Mouse (Mus musculus) myocyte (in vitro differentiated cells): ENCODE measurements around the gene Iffo2. TPM values are rescaled to one million over a fixed set of nuclear protein-coding genes. Genes with fewer than 3 reads are reported as not detected.

Experiments used
- H3K27me3 ChIP-seq: one replicate; pipeline ENCODE4 v1.6.1; 2011; ENCODE audit not compliant: control insufficient read depth, insufficient read depth, insufficient read length
- H3K36me3 ChIP-seq: one replicate; pipeline ENCODE4 v1.6.1; 2011; ENCODE audit not compliant: control insufficient read depth, insufficient read depth
- H3K4me2 ChIP-seq: one replicate; pipeline ENCODE4 v1.6.1; 2011; ENCODE audit warnings: low read depth, control low read depth
- H3K4me3 ChIP-seq: one replicate; pipeline ENCODE4 v1.5.1; 2011; ENCODE audit warnings: mild to moderate bottlenecking, control low read depth, moderate library complexity
- H3K79me2 ChIP-seq: one replicate; pipeline ENCODE4 v1.6.1; 2011; ENCODE audit not compliant: control insufficient read depth, insufficient read depth
- H3ac ChIP-seq: one replicate; pipeline ENCODE4 v1.6.1; 2011; ENCODE audit not compliant: control insufficient read depth, insufficient read length
- CEBPB ChIP-seq: IDR thresholded peaks from 2 replicates; pipeline ENCODE4 v1.6.1; 2011; ENCODE audit warnings: mild to moderate bottlenecking, moderate library complexity; ENCODE audit not compliant: poor library complexity, insufficient read depth, severe bottlenecking
- E2F4 ChIP-seq: IDR thresholded peaks from one replicate; pipeline ENCODE4 v1.6.1; 2011; ENCODE audit warnings: mild to moderate bottlenecking, control low read depth, moderate library complexity; ENCODE audit not compliant: insufficient read depth
- MAX ChIP-seq: IDR thresholded peaks from one replicate; pipeline ENCODE4 v1.6.1; 2011; ENCODE audit warnings: low read depth, mild to moderate bottlenecking, control low read depth
- MYOD1 ChIP-seq, 3 experiments: IDR thresholded peaks; one replicate each; pipeline ENCODE4 v1.6.1; 2011; ENCODE audit warnings: control low read depth in 2 of 3, low read depth in 2 of 3, mild to moderate bottlenecking in 2 of 3, moderate library complexity in 1 of 3; ENCODE audit not compliant: insufficient read length in 2 of 3, control insufficient read depth in 1 of 3
- MYOG ChIP-seq, 3 experiments: IDR thresholded peaks; one replicate each; pipeline ENCODE4 v1.6.1; 2011; ENCODE audit warnings: control low read depth in 2 of 3, low read depth in 2 of 3, mild to moderate bottlenecking in 2 of 3; ENCODE audit not compliant: insufficient read length in 2 of 3, control insufficient read depth in 1 of 3, insufficient read depth in 1 of 3
- POLR2A ChIP-seq: IDR thresholded peaks from one replicate; pipeline ENCODE4 v1.6.1; 2011; ENCODE audit warnings: low read depth, mild to moderate bottlenecking, control low read depth, moderate library complexity; ENCODE audit not compliant: insufficient read length
- POLR2AphosphoS2 ChIP-seq: IDR thresholded peaks from one replicate; pipeline ENCODE4 v1.6.1; 2011; ENCODE audit warnings: low read depth, control low read depth; ENCODE audit not compliant: insufficient read length
- REST ChIP-seq: IDR thresholded peaks from one replicate; pipeline ENCODE4 v1.6.1; 2011; ENCODE audit warnings: mild to moderate bottlenecking, control low read depth, moderate library complexity; ENCODE audit not compliant: insufficient read depth, insufficient read length
- SRF ChIP-seq: IDR thresholded peaks from one replicate; pipeline ENCODE4 v1.6.1; 2011; ENCODE audit warnings: low read depth; ENCODE audit not compliant: control insufficient read depth, insufficient read length
- TCF12 ChIP-seq: IDR thresholded peaks from one replicate; pipeline ENCODE4 v1.6.1; 2011; ENCODE audit warnings: mild to moderate bottlenecking, control low read depth; ENCODE audit not compliant: poor library complexity, insufficient read depth, severe bottlenecking
- TCF3 ChIP-seq: IDR thresholded peaks from one replicate; pipeline ENCODE4 v1.6.1; 2011; ENCODE audit warnings: low read depth, control low read depth; ENCODE audit not compliant: insufficient read length
- USF1 ChIP-seq: IDR thresholded peaks from one replicate; pipeline ENCODE4 v1.6.1; 2011; ENCODE audit warnings: low read depth, mild to moderate bottlenecking, control low read depth, moderate library complexity
- polyA plus RNA-seq: library from polyadenylated mRNA; unstranded; fragments of >200 nt; fragmentation: generic; extraction: Trizol; gene quantifications from one replicate; pipeline ENCODE4 v1.2.1, GENCODE M21; 2012; ENCODE audit warnings: missing spikeins

Iffo2 gene
- polyA plus RNA-seq, 1 experiment = 12.1 TPM

- TF ChIP-seq REST (no peak), POLR2A (no peak), MYOD1 (IDR thresholded peaks at IDR 0.05; ENCODE audit: control insufficient read depth in 1 of 3, insufficient read length in 2 of 3, low read depth in 2 of 3) (no peak), E2F4 (no peak), CEBPB (no peak), USF1 (no peak), MYOG (IDR thresholded peaks at IDR 0.05; ENCODE audit: control insufficient read depth in 1 of 3, insufficient read depth in 1 of 3, insufficient read length in 2 of 3, low read depth in 2 of 3) (no peak), SRF (no peak), TCF12 (no peak), MAX (no peak), POLR2AphosphoS2 (no peak), TCF3 (no peak)
- H3K79me2 ChIP-seq = no peaks in the 10 kb centered on the region
- H3K36me3 ChIP-seq = peaks cover 39% of the 10 kb centered on the region
- H3K4me2 ChIP-seq = no peak overlapping the region
- no peaks in the 10 kb centered on the region for H3K27me3 ChIP-seq
- H3K4me3 ChIP-seq = no peak overlapping the region
- H3ac ChIP-seq = no peak overlapping the region
Observed at GRCm38 (mm10) chr4:139616276-139617000, 86.1 kb downstream of the Iffo2 start.

DNA sequence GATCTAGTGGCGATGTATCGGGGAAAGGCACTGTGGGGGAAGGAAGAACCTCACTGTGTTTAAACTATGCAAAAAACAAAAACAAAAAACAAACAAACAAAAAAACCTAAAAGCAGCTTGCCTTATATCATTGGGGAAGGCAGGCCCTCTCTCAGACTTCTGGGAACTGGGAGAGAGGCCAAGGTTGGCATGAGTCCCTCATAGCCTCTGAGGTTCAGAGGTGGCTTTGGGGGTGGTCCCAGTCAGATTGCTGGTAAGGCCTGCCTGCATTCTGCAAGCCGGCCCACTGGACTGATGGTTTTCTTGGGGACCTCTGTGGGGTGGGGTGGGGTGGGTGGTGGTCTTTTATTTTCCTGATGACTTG, 86.6 kb downstream of the Iffo2 start:
- TF ChIP-seq POLR2AphosphoS2 (no peak), USF1 (no peak), E2F4 (no peak), TCF3 (no peak), TCF12 (no peak), MYOD1 (IDR thresholded peaks at IDR 0.05; ENCODE audit: control insufficient read depth in 1 of 3, insufficient read length in 2 of 3, low read depth in 2 of 3) (no peak), REST (no peak), MYOG (IDR thresholded peaks at IDR 0.05; ENCODE audit: control insufficient read depth in 1 of 3, insufficient read depth in 1 of 3, insufficient read length in 2 of 3, low read depth in 2 of 3) (no peak)
- no peaks in the 10 kb centered on the region for H3K79me2 ChIP-seq
- H3ac ChIP-seq = no peak overlapping the region
- no peaks in the 10 kb centered on the region for H3K27me3 ChIP-seq
- H3K4me3 ChIP-seq = no peak overlapping the region
- no peak overlapping the region for H3K4me2 ChIP-seq
- peaks cover 39% of the 10 kb centered on the region for H3K36me3 ChIP-seq

DNA sequence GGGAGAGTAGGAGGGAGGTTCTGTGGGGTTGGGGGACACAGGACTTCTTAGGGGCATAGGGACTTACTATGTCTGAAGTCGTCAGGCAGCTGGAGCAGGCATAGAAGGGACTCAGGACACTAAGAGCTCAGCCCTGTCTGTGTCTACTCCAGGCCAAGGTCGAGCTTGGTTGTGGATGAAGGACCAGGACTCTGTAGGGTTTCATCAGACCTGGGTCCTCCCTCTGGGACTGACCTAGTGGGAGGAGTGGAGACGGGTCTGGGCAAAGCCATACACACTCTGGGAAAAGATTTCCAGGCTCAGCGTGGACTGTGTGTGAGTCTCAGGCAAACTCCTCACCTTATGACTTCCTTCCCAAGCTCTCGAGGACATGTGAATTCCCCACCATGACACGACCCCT, 89.4 kb downstream of the Iffo2 start:
- H3K4me2 ChIP-seq = no peak overlapping the region
- no peak overlapping the region for H3K4me3 ChIP-seq
- no peak for TF ChIP-seq POLR2A
- TF ChIP-seq REST = no peak
- no peak for TF ChIP-seq SRF
- no peak for TF ChIP-seq TCF12
- TF ChIP-seq MAX = no peak
- no peak for TF ChIP-seq USF1
- TF ChIP-seq MYOD1 (IDR thresholded peaks at IDR 0.05; ENCODE audit: control insufficient read depth in 1 of 3, insufficient read length in 2 of 3, low read depth in 2 of 3) = no peak
- no peaks in the 10 kb centered on the region for H3K27me3 ChIP-seq
- H3ac ChIP-seq = no peak overlapping the region
- H3K36me3 ChIP-seq = peaks cover 15% of the 10 kb centered on the region
- no peaks in the 10 kb centered on the region for H3K79me2 ChIP-seq

- TF ChIP-seq REST (no peak), SRF (no peak), MYOD1 (IDR thresholded peaks at IDR 0.05; ENCODE audit: control insufficient read depth in 1 of 3, insufficient read length in 2 of 3, low read depth in 2 of 3) (peak in 2 of 3 experiments; percentile 35 to 66), POLR2A (peak; percentile 92), TCF12 (no peak), POLR2AphosphoS2 (peak; percentile 89), E2F4 (no peak), USF1 (no peak), TCF3 (no peak), MAX (no peak), MYOG (IDR thresholded peaks at IDR 0.05; ENCODE audit: control insufficient read depth in 1 of 3, insufficient read depth in 1 of 3, insufficient read length in 2 of 3, low read depth in 2 of 3) (peak in 2 of 3 experiments; percentile 24 to 56), CEBPB (no peak)
Observed at GRCm38 (mm10) chr4:139622373-139623282, 92.3 kb downstream of the Iffo2 start, which contains the start of gene Aldh4a1. Gene Aldh4a1, plus strand, starts transcription at chr4:139622866.

More at GRCm38 (mm10) chr4:139622373-139623282, 92.3 kb downstream of the Iffo2 start, which contains the start of gene Aldh4a1:
- Histone ChIP-seq H3K4me2 (peak within 1 kb of the TSS; percentile 85), H3K4me3 (peak within 1 kb of the TSS; percentile 33), H3ac (peak within 1 kb of the TSS; percentile 16), H3K79me2 (no peaks in the 10 kb centered on the region), H3K36me3 (peaks cover 8% of the 10 kb centered on the region), H3K27me3 (no peaks in the 10 kb centered on the region)
